Mouse (Mus musculus): ENCODE measurements around the gene Zfp958. TPM values are rescaled to one million over a fixed set of nuclear protein-coding genes. Genes with fewer than 3 reads are reported as not detected.
"Not testable (repeated sequence)": the region's sequence is repeated elsewhere in the genome, so short reads cannot be mapped to it uniquely, and the experiment has no call there.

Zfp958 gene
- polyA plus RNA-seq, 1 experiment from 2014 or later: 17.9 TPM

- Histone ChIP-seq H3K36me3 (ENCODE audit: control insufficient read depth, insufficient read depth, low read length) (peaks cover 53% of the 10 kb centered on the region), H3K9me3 (ENCODE audit: control insufficient read depth, low read length) (peaks cover 31% of the 10 kb centered on the region), H3K4me2 (ENCODE audit: low read length) (no peak overlapping the region), H3K4me3 (ENCODE audit: low read length) (no peak overlapping the region), H3K4me1 (ENCODE audit: control insufficient read depth, insufficient read depth, low read depth, low read length) (no peaks in the 10 kb centered on the region), H3K27me3 (replicated peaks; ENCODE audit: control insufficient read depth, insufficient read depth, low read length) (no peaks in the 10 kb centered on the region), H3K9ac (ENCODE audit: low read depth, low read length) (no peak overlapping the region), H3K27ac (ENCODE audit: low read depth, low read length) (no peak overlapping the region)
- ATAC-seq: no peak
- WGBS: 100% methylated on average over 1 of the region's 1 CpGs
Measured at GRCm38 (mm10) chr8:4627349-4627748, 14.4 kb downstream of the Zfp958 start.

- Histone ChIP-seq H3K9me3 (ENCODE audit: control insufficient read depth, low read length) (peaks cover 6% of the 10 kb centered on the region; the same call in 1 of the 2 replicates), H3K27me3 (replicated peaks; ENCODE audit: control insufficient read depth, insufficient read depth, low read length) (no peaks in the 10 kb centered on the region), H3K27ac (ENCODE audit: low read depth, low read length) (no peak overlapping the region), H3K9ac (ENCODE audit: low read depth, low read length) (no peak overlapping the region), H3K4me2 (ENCODE audit: low read length) (no peak overlapping the region), H3K4me3 (ENCODE audit: low read length) (no peak overlapping the region), H3K36me3 (ENCODE audit: control insufficient read depth, insufficient read depth, low read length) (peaks cover 3% of the 10 kb centered on the region; the same call in 1 of the 2 replicates), H3K4me1 (ENCODE audit: control insufficient read depth, insufficient read depth, low read depth, low read length) (no peaks in the 10 kb centered on the region)
- ATAC-seq: no peak
- WGBS: 95% methylated on average over 4 of the region's 4 CpGs
Measured at GRCm38 (mm10) chr8:4637071-4637470, 24.1 kb downstream of the Zfp958 start.

GRCm38 (mm10) chr8:4642974-4643373, 30.0 kb downstream of the Zfp958 start:
- not testable (repeated sequence) for ATAC-seq; H3K9ac ChIP-seq (ENCODE audit: low read depth, low read length); H3K4me3 ChIP-seq (ENCODE audit: low read length); H3K36me3 ChIP-seq (ENCODE audit: control insufficient read depth, insufficient read depth, low read length); H3K9me3 ChIP-seq (ENCODE audit: control insufficient read depth, low read length); H3K4me2 ChIP-seq (ENCODE audit: low read length); H3K27me3 ChIP-seq (replicated peaks; ENCODE audit: control insufficient read depth, insufficient read depth, low read length); H3K27ac ChIP-seq (ENCODE audit: low read depth, low read length); H3K4me1 ChIP-seq (ENCODE audit: control insufficient read depth, insufficient read depth, low read depth, low read length)
- 92% methylated on average over 6 of the region's 6 CpGs for WGBS

GRCm38 (mm10) chr8:4656536-4656935, 43.6 kb downstream of the Zfp958 start:
- Histone ChIP-seq H3K9ac (ENCODE audit: low read depth, low read length) (no peak overlapping the region), H3K27ac (ENCODE audit: low read depth, low read length) (no peak overlapping the region), H3K27me3 (replicated peaks; ENCODE audit: control insufficient read depth, insufficient read depth, low read length) (no peaks in the 10 kb centered on the region), H3K4me2 (ENCODE audit: low read length) (no peak overlapping the region), H3K4me3 (ENCODE audit: low read length) (no peak overlapping the region), H3K36me3 (ENCODE audit: control insufficient read depth, insufficient read depth, low read length) (no peaks in the 10 kb centered on the region), H3K9me3 (ENCODE audit: control insufficient read depth, low read length) (peaks cover 3% of the 10 kb centered on the region), H3K4me1 (ENCODE audit: control insufficient read depth, insufficient read depth, low read depth, low read length) (no peaks in the 10 kb centered on the region)
- ATAC-seq: no peak
- WGBS: 88% methylated on average over 7 of the region's 7 CpGs

- no peak for ATAC-seq
- Histone ChIP-seq H3K4me2 (ENCODE audit: low read length) (no peak overlapping the region), H3K9me3 (ENCODE audit: control insufficient read depth, low read length) (no peaks in the 10 kb centered on the region; the same call in 1 of the 2 replicates), H3K4me3 (ENCODE audit: low read length) (no peak overlapping the region), H3K4me1 (ENCODE audit: control insufficient read depth, insufficient read depth, low read depth, low read length) (peaks cover 5% of the 10 kb centered on the region), H3K36me3 (ENCODE audit: control insufficient read depth, insufficient read depth, low read length) (no peaks in the 10 kb centered on the region), H3K27ac (ENCODE audit: low read depth, low read length) (no peak overlapping the region), H3K9ac (ENCODE audit: low read depth, low read length) (no peak overlapping the region), H3K27me3 (replicated peaks; ENCODE audit: control insufficient read depth, insufficient read depth, low read length) (no peaks in the 10 kb centered on the region)
- WGBS: 85% methylated on average over 17 of the region's 17 CpGs
Measured at GRCm38 (mm10) chr8:4675191-4676003, 62.4 kb downstream of the Zfp958 start.

GRCm38 (mm10) chr8:4676586-4676985, 63.6 kb downstream of the Zfp958 start:
- 94% methylated on average over 7 of the region's 7 CpGs for WGBS
- Histone ChIP-seq H3K4me1 (ENCODE audit: control insufficient read depth, insufficient read depth, low read depth, low read length) (peaks cover 5% of the 10 kb centered on the region), H3K4me3 (ENCODE audit: low read length) (peak overlapping the region; percentile 79), H3K4me2 (ENCODE audit: low read length) (peak overlapping the region; percentile 53), H3K9me3 (ENCODE audit: control insufficient read depth, low read length) (no peaks in the 10 kb centered on the region; the same call in 1 of the 2 replicates), H3K27me3 (replicated peaks; ENCODE audit: control insufficient read depth, insufficient read depth, low read length) (no peaks in the 10 kb centered on the region), H3K27ac (ENCODE audit: low read depth, low read length) (peak overlapping the region; percentile 2; the same call in 1 of the 2 replicates), H3K36me3 (ENCODE audit: control insufficient read depth, insufficient read depth, low read length) (no peaks in the 10 kb centered on the region), H3K9ac (ENCODE audit: low read depth, low read length) (peak overlapping the region; percentile 78; the same call in 1 of the 2 replicates)
- ATAC-seq: no peak

GRCm38 (mm10) chr8:4677265-4678217, 64.6 kb downstream of the Zfp958 start:
- peak overlapping the region; percentile 97 for H3K27ac ChIP-seq (ENCODE audit: low read depth, low read length)
- H3K27me3 ChIP-seq (replicated peaks; ENCODE audit: control insufficient read depth, insufficient read depth, low read length): no peaks in the 10 kb centered on the region
- no peaks in the 10 kb centered on the region; the same call in 1 of the 2 replicates for H3K9me3 ChIP-seq (ENCODE audit: control insufficient read depth, low read length)
- peak overlapping the region; percentile 79 for H3K4me3 ChIP-seq (ENCODE audit: low read length)
- peak; percentile 96 for ATAC-seq
- WGBS: under 1% methylated on average over 72 of the region's 72 CpGs
- H3K36me3 ChIP-seq (ENCODE audit: control insufficient read depth, insufficient read depth, low read length): no peaks in the 10 kb centered on the region
- H3K9ac ChIP-seq (ENCODE audit: low read depth, low read length): peak overlapping the region; percentile 78
- peak overlapping the region; percentile 62 for H3K4me2 ChIP-seq (ENCODE audit: low read length)
- H3K4me1 ChIP-seq (ENCODE audit: control insufficient read depth, insufficient read depth, low read depth, low read length): peaks cover 5% of the 10 kb centered on the region

- WGBS: under 1% methylated on average over 37 of the region's 37 CpGs
Measured at GRCm38 (mm10) chr8:4678218-4678907, 65.4 kb downstream of the Zfp958 start.

More at GRCm38 (mm10) chr8:4678218-4678907, 65.4 kb downstream of the Zfp958 start:
- Histone ChIP-seq H3K36me3 (ENCODE audit: control insufficient read depth, insufficient read depth, low read length) (no peaks in the 10 kb centered on the region), H3K4me2 (ENCODE audit: low read length) (peak overlapping the region; percentile 62), H3K9me3 (ENCODE audit: control insufficient read depth, low read length) (no peaks in the 10 kb centered on the region; the same call in 1 of the 2 replicates), H3K27ac (ENCODE audit: low read depth, low read length) (peak overlapping the region; percentile 97), H3K27me3 (replicated peaks; ENCODE audit: control insufficient read depth, insufficient read depth, low read length) (no peaks in the 10 kb centered on the region), H3K9ac (ENCODE audit: low read depth, low read length) (peak overlapping the region; percentile 78), H3K4me1 (ENCODE audit: control insufficient read depth, insufficient read depth, low read depth, low read length) (peaks cover 5% of the 10 kb centered on the region), H3K4me3 (ENCODE audit: low read length) (peak overlapping the region; percentile 79)
- ATAC-seq: peak; percentile 63

Measured in hindbrain, embryonic 16.5 days (tissue).